Mouse (Mus musculus) limb, embryonic 13.5 days (tissue): ENCODE results near the gene Gbf1. TPM values are rescaled to one million over a fixed set of nuclear protein-coding genes. Genes with fewer than 3 reads are reported as not detected.

ENCODE experiments used
- ATAC-seq: fragments of 200-750 bp; cut with Nextera tagmentation; 2 replicates; pipeline ENCODE4 v1.8.0; 2017; ENCODE audit warnings: low read depth, moderate number of reproducible peaks, moderate TSS enrichment; ENCODE audit not compliant: low FRiP score
- H3K27ac ChIP-seq: fragments of 300-500 bp; sonication (generic); 2 replicates; pipeline ENCODE4 v1.5.1; 2015; ENCODE audit warnings: inconsistent platforms, mild to moderate bottlenecking, moderate library complexity
- H3K27me3 ChIP-seq: fragments of 300-500 bp; sonication (generic); 2 replicates; pipeline ENCODE4 v1.6.1; 2015; ENCODE audit warnings: mild to moderate bottlenecking, inconsistent platforms
- H3K36me3 ChIP-seq: fragments of 300-500 bp; sonication (generic); 2 replicates; pipeline ENCODE4 v1.6.1; 2015; ENCODE audit warnings: inconsistent platforms, mild to moderate bottlenecking, moderate library complexity
- H3K4me1 ChIP-seq: fragments of 300-500 bp; sonication (generic); 2 replicates; pipeline ENCODE4 v1.6.1; 2015; ENCODE audit warnings: inconsistent platforms
- H3K4me2 ChIP-seq: fragments of 300-500 bp; sonication (generic); replicated peaks from 2 replicates; pipeline ENCODE4 v1.6.1; 2015; ENCODE audit warnings: inconsistent platforms, mild to moderate bottlenecking, moderate library complexity
- H3K4me3 ChIP-seq: fragments of 300-500 bp; sonication (generic); 2 replicates; pipeline ENCODE4 v1.5.1; 2015; ENCODE audit warnings: moderate library complexity, mild to moderate bottlenecking, inconsistent platforms
- H3K9ac ChIP-seq: fragments of 300-500 bp; sonication (generic); 2 replicates; pipeline ENCODE4 v1.6.1; 2015; ENCODE audit warnings: mild to moderate bottlenecking, inconsistent platforms
- H3K9me3 ChIP-seq: fragments of 300-500 bp; sonication (generic); 2 replicates; pipeline ENCODE4 v1.6.1; 2016; ENCODE audit warnings: inconsistent platforms
- WGBS: fragments of 180-500 bp; shearing (Covaris S2); methylation state at CpG from one replicate; pipeline ENCODE4 v1.1.7; 2015; 5-methylcytosine and 5-hydroxymethylcytosine counted together
- polyA plus RNA-seq: library from polyadenylated mRNA; unstranded; fragments of >200 nt; fragmentation: Nextera tagmentation; extraction: Ambion mirVana; gene quantifications from 2 replicates; pipeline ENCODE4 v1.2.1, GENCODE M21; 2015

Gbf1 gene
- polyA plus RNA-seq, 1 experiment from 2014 or later, result 73.6 TPM

- no peak for ATAC-seq
- Histone ChIP-seq H3K4me2 (no peak overlapping the region), H3K36me3 (peaks cover 21% of the 10 kb centered on the region), H3K4me1 (peaks cover 32% of the 10 kb centered on the region), H3K9me3 (no peaks in the 10 kb centered on the region), H3K27ac (no peak overlapping the region), H3K9ac (no peak overlapping the region), H3K27me3 (peaks cover 24% of the 10 kb centered on the region), H3K4me3 (no peak overlapping the region)
- WGBS, result 88% methylated on average over 14 of the region's 14 CpGs
Measured at GRCm38 (mm10) chr19:46331326-46331725, 179.0 kb downstream of the Gbf1 start.

GRCm38 (mm10) chr19:46331936-46332335 is 179.6 kb downstream of the Gbf1 start:
- no peaks in the 10 kb centered on the region for H3K9me3 ChIP-seq
- peaks cover 21% of the 10 kb centered on the region for H3K36me3 ChIP-seq
- H3K4me2 ChIP-seq, result no peak overlapping the region
- H3K9ac ChIP-seq, result no peak overlapping the region
- peaks cover 25% of the 10 kb centered on the region for H3K4me1 ChIP-seq
- H3K27me3 ChIP-seq, result peaks cover 18% of the 10 kb centered on the region
- no peak for ATAC-seq
- no peak overlapping the region for H3K27ac ChIP-seq
- WGBS, result 87% methylated on average over 3 of the region's 3 CpGs
- H3K4me3 ChIP-seq, result no peak overlapping the region

DNA sequence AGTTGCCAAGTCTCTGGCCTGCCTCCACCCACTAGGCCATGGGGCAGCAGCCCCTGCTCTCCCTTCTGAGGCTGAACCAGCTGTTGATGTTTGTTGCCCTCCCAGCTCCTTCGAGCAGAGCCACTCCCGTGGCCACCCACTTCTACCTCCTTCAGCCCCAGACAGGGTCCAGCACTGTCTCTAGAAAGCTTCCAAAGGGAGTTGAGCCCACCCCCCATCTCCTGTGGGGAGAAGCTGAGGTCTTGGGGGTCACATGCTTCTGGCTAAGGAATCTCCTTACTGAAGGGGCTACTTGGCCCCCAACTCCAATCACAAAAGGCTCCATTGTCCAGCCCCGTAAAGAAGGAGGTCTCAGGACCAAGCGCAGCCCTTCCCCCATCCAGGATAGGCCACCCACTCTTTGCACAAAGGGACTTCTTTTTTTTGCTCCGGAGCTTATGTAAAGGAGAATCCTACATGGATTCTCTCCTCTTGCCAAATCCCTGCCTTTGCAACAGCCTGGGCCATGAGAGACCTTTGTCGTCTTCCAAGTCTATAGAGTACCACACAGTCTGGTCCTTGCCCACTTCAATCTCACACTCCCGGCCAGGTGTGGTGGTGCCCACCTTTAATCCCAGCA is 180.5 kb downstream of the Gbf1 start:
- Histone ChIP-seq H3K4me3 (no peak overlapping the region), H3K9me3 (no peaks in the 10 kb centered on the region), H3K4me2 (no peak overlapping the region), H3K36me3 (peaks cover 21% of the 10 kb centered on the region), H3K4me1 (peaks cover 25% of the 10 kb centered on the region), H3K27me3 (peaks cover 10% of the 10 kb centered on the region), H3K9ac (no peak overlapping the region), H3K27ac (no peak overlapping the region)
- WGBS, result 74% methylated on average over 7 of the region's 7 CpGs
- ATAC-seq, result no peak

GRCm38 (mm10) chr19:46333906-46334305 is 181.6 kb downstream of the Gbf1 start:
- H3K4me2 ChIP-seq, result no peak overlapping the region
- H3K27ac ChIP-seq, result no peak overlapping the region
- WGBS, result 91% methylated on average over 3 of the region's 3 CpGs
- peaks cover 27% of the 10 kb centered on the region for H3K4me1 ChIP-seq
- peaks cover 21% of the 10 kb centered on the region for H3K36me3 ChIP-seq
- H3K27me3 ChIP-seq, result peaks cover 10% of the 10 kb centered on the region
- no peaks in the 10 kb centered on the region for H3K9me3 ChIP-seq
- no peak overlapping the region for H3K9ac ChIP-seq
- no peak overlapping the region for H3K4me3 ChIP-seq
- ATAC-seq, result no peak

Other genes with a start within 250 kb of the Gbf1 start
- gene Armh3, start 154.0 kb upstream of the Gbf1 start, polyA plus RNA-seq, result 20.5 and 22.1 TPM in 2 replicates
- gene Hps6, start 149.0 kb upstream of the Gbf1 start, polyA plus RNA-seq, result 7.3 and 8.1 TPM in 2 replicates
- gene Pprc1, start 107.6 kb upstream of the Gbf1 start, polyA plus RNA-seq, result 37.8 and 42.6 TPM in 2 replicates
- 114 and 123 TPM in 2 replicates for gene Ldb1, start 107.3 kb upstream of the Gbf1 start, polyA plus RNA-seq
- 89.1 and 93.5 TPM in 2 replicates for gene Nolc1, start 76.6 kb upstream of the Gbf1 start, polyA plus RNA-seq
- gene Elovl3, start 20.6 kb upstream of the Gbf1 start, polyA plus RNA-seq, result 0.52 and 0.59 TPM in 2 replicates
- gene Pitx3, start 4.2 kb upstream of the Gbf1 start, polyA plus RNA-seq, result 6.8 and 9.1 TPM in 2 replicates
- 9.4 and 11.1 TPM in 2 replicates for gene Nfkb2, start 151.8 kb downstream of the Gbf1 start, polyA plus RNA-seq
- 4.1 and 4.8 TPM in 2 replicates for gene Psd, start 174.6 kb downstream of the Gbf1 start, polyA plus RNA-seq
- gene Fbxl15, start 175.7 kb downstream of the Gbf1 start, polyA plus RNA-seq, result 14.7 and 15.5 TPM in 2 replicates
- gene Cuedc2, start 186.2 kb downstream of the Gbf1 start, polyA plus RNA-seq, result 176 and 177 TPM in 2 replicates
- 3.5 and 4.8 TPM in 2 replicates for gene Mfsd13a, start 188.6 kb downstream of the Gbf1 start, polyA plus RNA-seq
- gene 2310034G01Rik, start 197.8 kb downstream of the Gbf1 start, polyA plus RNA-seq, result 2.7 TPM in 2 replicates
- gene Actr1a, start 243.2 kb downstream of the Gbf1 start, polyA plus RNA-seq, result 145 and 152 TPM in 2 replicates
- gene Sufu, start 244.4 kb downstream of the Gbf1 start, polyA plus RNA-seq, result 36.4 and 38.8 TPM in 2 replicates